Mouse (Mus musculus) lung, adult 2 months (tissue): ENCODE results near the gene Trim80. TPM values are rescaled to one million over a fixed set of nuclear protein-coding genes. Genes with fewer than 3 reads are reported as not detected.

Experiments
- DNase-seq: peaks from one replicate; pipeline ENCODE4 v3.0.0; 2022
- H3K4me1 ChIP-seq: fragments of 200-500 bp; 2 replicates; pipeline ENCODE4 v1.6.1; 2011; ENCODE audit warnings: low read length; ENCODE audit not compliant: control insufficient read depth, insufficient read depth
- H3K4me3 ChIP-seq: fragments of 200-500 bp; replicated peaks from 2 replicates; pipeline ENCODE3; 2011; ENCODE audit warnings: low read depth, mild to moderate bottlenecking, control low read depth, low read length; ENCODE audit errors: extremely low read depth
- CTCF ChIP-seq: fragments of 200-500 bp; IDR thresholded peaks from 2 replicates; pipeline ENCODE4 v1.5.1; 2011; ENCODE audit warnings: mild to moderate bottlenecking, low read length, control low read depth; ENCODE audit not compliant: insufficient read depth
- POLR2A ChIP-seq: fragments of 200-500 bp; IDR thresholded peaks from 2 replicates; pipeline ENCODE4 v1.6.1; 2011; ENCODE audit warnings: low read depth, mild to moderate bottlenecking, control low read depth, low read length, borderline replicate concordance; ENCODE audit errors: extremely low read depth
- WGBS: fragments of 180-500 bp; shearing (Covaris S2); methylation state at CpG from one replicate; pipeline ENCODE4 v1.1.7; 2018; 5-methylcytosine and 5-hydroxymethylcytosine counted together
- polyA plus RNA-seq: library from polyadenylated mRNA; depleted of rRNA; stranded (reverse); fragments of >200 nt; gene quantifications from 2 replicates; pipeline ENCODE4 v1.2.3, GENCODE M21; 2012; rRNA removed

Trim80 gene
- 0.07 and 0.13 TPM in 2 replicates for polyA plus RNA-seq

- no peak for TF ChIP-seq CTCF
- TF ChIP-seq POLR2A = no peak
- 96% methylated on average over 9 of the region's 9 CpGs for WGBS
- Histone ChIP-seq H3K4me1 (no peaks in the 10 kb centered on the region), H3K4me3 (no peak within 1 kb of the TSS)
- no peak for DNase-seq
These were observed at the start of gene Trim80 for GRCm38 (mm10) chr11:115439906-115440595. Trim80 (plus strand) TSS chr11:115440545.

- no peak for DNase-seq
- no peak for TF ChIP-seq CTCF
- no peak for TF ChIP-seq POLR2A
- H3K4me1 ChIP-seq = no peaks in the 10 kb centered on the region
- WGBS = 92% methylated on average over 7 of the region's 7 CpGs
- no peak overlapping the region for H3K4me3 ChIP-seq
These were observed 49.0 kb upstream of the Trim80 start for GRCm38 (mm10) chr11:115391358-115391757.

- H3K4me1 ChIP-seq = peaks cover 3% of the 10 kb centered on the region
- DNase-seq = no peak
- 78% methylated on average over 34 of the region's 34 CpGs for WGBS
- H3K4me3 ChIP-seq = no peak overlapping the region
- no peak for TF ChIP-seq POLR2A
These were observed 46.5 kb upstream of the Trim80 start for GRCm38 (mm10) chr11:115393721-115394325.

DNA sequence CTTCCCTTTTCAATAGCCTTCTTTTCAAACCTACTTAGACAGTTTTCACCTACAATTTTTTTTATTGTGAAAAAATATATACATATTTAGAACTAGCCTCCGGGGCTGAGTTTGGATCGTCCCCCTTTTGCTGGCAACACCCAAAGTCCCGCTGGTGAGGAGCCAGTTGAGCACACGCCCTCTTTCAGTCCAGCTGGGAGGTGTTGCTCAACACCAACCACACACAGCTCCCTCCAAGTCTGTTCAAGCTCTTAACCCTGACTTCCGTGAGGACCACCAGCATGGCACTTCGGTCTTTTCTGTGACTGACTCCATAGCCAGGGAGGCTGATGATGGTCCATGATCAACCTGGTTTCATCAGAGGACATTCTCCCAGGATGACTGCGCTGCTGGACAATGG, 42.3 kb upstream of the Trim80 start:
- WGBS = 38% methylated on average over 7 of the region's 7 CpGs

GRCm38 (mm10) chr11:115400126-115400525, 40.2 kb upstream of the Trim80 start:
- peaks cover 5% of the 10 kb centered on the region for H3K4me1 ChIP-seq
- TF ChIP-seq POLR2A = no peak
- TF ChIP-seq CTCF = no peak
- H3K4me3 ChIP-seq = no peak overlapping the region
- DNase-seq = no peak
- 65% methylated on average over 3 of the region's 3 CpGs for WGBS

More for the DNA sequence above, 42.3 kb upstream of the Trim80 start:
- Histone ChIP-seq H3K4me3 (no peak overlapping the region), H3K4me1 (peaks cover 3% of the 10 kb centered on the region)
- DNase-seq = no peak
- TF ChIP-seq POLR2A (no peak), CTCF (no peak)

DNA sequence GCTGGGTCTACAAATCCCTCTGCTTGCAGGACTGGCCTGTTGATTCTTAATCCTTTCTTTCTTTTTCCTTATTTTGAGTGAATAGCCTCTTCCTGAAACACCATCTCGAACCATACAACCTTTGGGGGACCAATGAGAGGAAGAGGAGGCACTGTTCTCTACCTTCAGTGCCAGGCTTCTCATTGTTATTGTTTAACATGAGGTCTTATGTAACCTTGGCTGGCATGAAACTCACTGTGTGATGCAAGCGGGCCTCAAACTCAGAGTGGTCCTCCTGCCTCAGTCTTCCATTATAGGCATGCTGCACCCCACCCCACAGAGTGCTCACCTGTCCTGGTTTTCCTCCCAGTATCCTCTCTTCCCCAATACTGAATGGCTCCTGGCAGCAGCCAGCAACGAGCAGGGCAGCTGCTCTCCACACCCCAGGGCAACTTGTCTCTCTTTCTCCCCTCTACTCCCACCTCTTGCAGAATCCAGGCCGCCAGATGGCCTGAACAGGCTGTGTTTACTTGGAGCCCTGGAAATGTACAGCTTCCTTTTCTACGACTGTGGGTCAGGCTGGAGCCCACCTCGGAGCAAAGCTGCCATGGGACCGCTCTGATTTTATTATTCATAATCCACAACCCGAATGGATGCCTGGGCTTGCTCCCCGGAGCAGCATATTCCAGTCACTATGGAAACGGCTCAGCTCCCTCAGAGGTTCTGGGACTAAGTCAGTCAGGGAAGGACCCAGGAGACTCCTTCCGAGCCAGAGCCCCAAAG, 39.5 kb upstream of the Trim80 start:
- H3K4me3 ChIP-seq = no peak overlapping the region
- no peak for DNase-seq
- H3K4me1 ChIP-seq = peaks cover 5% of the 10 kb centered on the region
- TF ChIP-seq CTCF (no peak), POLR2A (no peak)
- 43% methylated on average over 11 of the region's 11 CpGs for WGBS

DNA sequence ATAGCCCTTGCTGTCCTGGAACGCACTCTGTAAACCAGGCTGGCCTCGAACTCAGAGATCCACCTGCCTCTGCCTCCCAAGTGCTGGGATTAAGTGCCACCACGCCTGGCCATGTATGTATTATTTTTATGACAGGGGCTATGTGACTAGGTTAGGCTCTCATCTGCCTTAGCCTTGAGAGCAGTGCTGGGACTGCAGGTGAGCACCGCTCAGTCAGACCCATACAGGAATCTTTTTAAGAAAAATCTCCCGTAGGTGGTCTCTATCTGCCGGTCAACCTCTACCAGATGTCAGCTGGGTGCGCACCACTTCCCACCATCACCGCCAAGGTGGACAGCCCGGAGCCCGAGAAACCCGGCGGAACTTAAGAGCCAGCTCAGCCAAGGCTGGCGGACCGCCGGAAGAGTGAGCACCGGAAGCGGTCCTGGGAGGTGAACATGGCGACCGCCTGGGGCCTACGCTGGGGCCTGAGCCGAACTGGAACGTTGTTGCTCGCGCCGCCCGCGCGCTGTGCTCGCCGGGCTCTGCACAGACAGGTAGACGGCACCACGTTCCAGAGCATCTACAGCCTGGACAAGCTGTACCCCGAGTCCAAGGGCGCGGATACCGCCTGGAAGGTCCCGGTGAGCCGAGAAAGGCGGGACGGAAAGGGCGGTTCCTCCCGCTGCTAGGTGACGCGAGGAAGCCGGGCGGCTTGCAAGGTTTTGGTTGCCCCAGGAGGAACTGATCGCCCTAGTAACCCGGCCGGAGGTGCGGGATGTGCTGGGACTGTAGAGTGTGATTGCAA, 36.8 kb upstream of the Trim80 start, which contains the start of gene Mrpl58:
Gene Mrpl58, plus strand, starts transcription at position 415 of the 787 bp plus-strand sequence.
- WGBS = 4% methylated on average over 50 of the region's 50 CpGs
- TF ChIP-seq CTCF (no peak), POLR2A (peak; percentile 75)
- peaks cover 9% of the 10 kb centered on the region for H3K4me1 ChIP-seq
- peak; percentile 92 for DNase-seq
- peak within 1 kb of the TSS; percentile 98 for H3K4me3 ChIP-seq

DNA sequence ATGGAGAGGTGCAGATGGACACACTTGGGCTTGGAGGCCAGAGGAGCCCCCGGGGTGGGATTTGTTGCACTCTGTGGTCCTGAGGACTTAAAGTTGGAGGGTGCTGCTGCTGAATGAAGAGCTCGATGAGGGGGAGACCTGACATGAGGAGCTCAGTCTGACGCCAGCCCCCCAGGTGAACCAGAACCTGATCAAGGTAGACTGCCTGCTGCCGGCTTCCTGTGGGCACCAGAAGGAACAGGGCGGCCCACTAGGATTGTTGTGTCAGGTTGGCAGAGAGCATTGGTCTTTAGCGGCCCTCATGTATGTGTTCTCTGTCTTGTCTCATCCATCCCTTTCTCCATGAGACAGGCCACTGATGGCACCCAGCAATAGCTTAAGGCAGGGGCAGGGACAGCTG, 34.6 kb upstream of the Trim80 start:
- WGBS = 97% methylated on average over 6 of the region's 6 CpGs
- Histone ChIP-seq H3K4me3 (no peak overlapping the region), H3K4me1 (peaks cover 11% of the 10 kb centered on the region)
- TF ChIP-seq CTCF (no peak), POLR2A (no peak)
- no peak for DNase-seq

- Histone ChIP-seq H3K4me3 (no peak overlapping the region), H3K4me1 (peaks cover 14% of the 10 kb centered on the region)
- WGBS = 88% methylated on average over 17 of the region's 17 CpGs
- no peak for TF ChIP-seq POLR2A
- no peak for TF ChIP-seq CTCF
- DNase-seq = no peak
These were observed 33.4 kb upstream of the Trim80 start for GRCm38 (mm10) chr11:115406858-115407401.
